Mouse (Mus musculus) brown adipose tissue, adult 24 weeks (tissue): ENCODE data around the gene Sit1. TPM values are rescaled to one million over a fixed set of nuclear protein-coding genes. Genes with fewer than 3 reads are reported as not detected.

Experiments used
- polyA plus RNA-seq: library from polyadenylated mRNA; stranded (reverse); fragments of >200 nt; gene quantifications from 2 replicates; pipeline ENCODE4 v1.2.4, GENCODE M21; 2012; ENCODE audit not compliant: missing spikeins, insufficient read depth, insufficient read length

The Sit1 gene
- polyA plus RNA-seq, 1 experiment: not detected

Other genes starting within 250 kb of the Sit1 start
- 0.24 TPM in 1 of 2 replicates, not detected in the other for gene Atp8b5, start 216.6 kb downstream of the Sit1 start, polyA plus RNA-seq
- gene Rusc2, start 101.8 kb downstream of the Sit1 start, polyA plus RNA-seq: 13.0 and 14.6 TPM in 2 replicates
- gene Fam166b, start 54.6 kb downstream of the Sit1 start, polyA plus RNA-seq: not detected in 2 replicates
- gene Tesk1, start 41.8 kb downstream of the Sit1 start, polyA plus RNA-seq: 33.8 and 37.9 TPM in 2 replicates
- 1.5 and 1.9 TPM in 2 replicates for gene Cd72, start 29.1 kb downstream of the Sit1 start, polyA plus RNA-seq
- 31.3 and 34.0 TPM in 2 replicates for gene Ccdc107, start 9.2 kb upstream of the Sit1 start, polyA plus RNA-seq
- gene Arhgef39, start 16.0 kb upstream of the Sit1 start, polyA plus RNA-seq: not detected in 2 replicates
- gene Car9, start 23.2 kb upstream of the Sit1 start, polyA plus RNA-seq: not detected in 2 replicates
- gene Tpm2, start 40.0 kb upstream of the Sit1 start, polyA plus RNA-seq: 148 and 245 TPM in 2 replicates
- gene Creb3, start 78.6 kb upstream of the Sit1 start, polyA plus RNA-seq: 18.1 TPM in 2 replicates
- 55.6 and 61.1 TPM in 2 replicates for gene Tln1, start 79.0 kb upstream of the Sit1 start, polyA plus RNA-seq
- gene Rgp1, start 95.0 kb upstream of the Sit1 start, polyA plus RNA-seq: 14.6 and 17.2 TPM in 2 replicates
- 2.3 and 3.6 TPM in 2 replicates for gene Gba2, start 95.1 kb upstream of the Sit1 start, polyA plus RNA-seq
- 1.5 TPM in 1 of 2 replicates, not detected in the other for gene Msmp, start 100.8 kb upstream of the Sit1 start, polyA plus RNA-seq
- gene Npr2, start 148.2 kb upstream of the Sit1 start, polyA plus RNA-seq: 10.8 and 16.4 TPM in 2 replicates
- gene Spag8, start 169.9 kb upstream of the Sit1 start, polyA plus RNA-seq: not detected in 2 replicates
- gene Hint2, start 172.7 kb upstream of the Sit1 start, polyA plus RNA-seq: 269 and 348 TPM in 2 replicates
- gene Tmem8b, start 185.2 kb upstream of the Sit1 start, polyA plus RNA-seq: 4.2 and 9.1 TPM in 2 replicates
- 0.36 TPM in 1 of 2 replicates, not detected in the other for gene Fam221b, start 185.4 kb upstream of the Sit1 start, polyA plus RNA-seq
- gene Olfr70, start 217.1 kb upstream of the Sit1 start, polyA plus RNA-seq: not detected in 2 replicates
- not detected in 2 replicates for gene Olfr71, start 226.5 kb upstream of the Sit1 start, polyA plus RNA-seq
- 4.7 and 5.0 TPM in 2 replicates for gene Hrct1, start 243.5 kb upstream of the Sit1 start, polyA plus RNA-seq
- gene Spaar, start 246.3 kb upstream of the Sit1 start, polyA plus RNA-seq: 1.9 and 2.8 TPM in 2 replicates